Mouse (Mus musculus): ENCODE results near the gene Recql5.

- TF ChIP-seq CTCF (IDR thresholded peaks at IDR 0.05; ENCODE audit: borderline replicate concordance, extremely low read depth, insufficient read depth, insufficient read length) (no peak), POLR2A (IDR thresholded peaks at IDR 0.05; ENCODE audit: borderline replicate concordance, extremely low read depth, insufficient read depth, insufficient read length, poor library complexity, severe bottlenecking) (no peak)
Observed at GRCm38 (mm10) chr11:115911632-115912376, 21.5 kb downstream of the Recql5 start, which contains the start of gene Smim6.

Data from brain, embryonic 14.5 days (tissue).